Mouse (Mus musculus) cerebellum, postnatal 25 days (tissue): ENCODE data around the gene Ghrh.
A peak's percentile ranks its signal among the peaks of the same experiment; 100 is the strongest.

Source experiments
- DNase-seq, 2 experiments: peaks; one replicate each; pipeline ENCODE4 v3.0.0; 2021; ENCODE audit warnings: mixed read lengths in 2 of 2

Ghrh gene

GRCm38 (mm10) chr2:157306091-157307032 is 40.9 kb downstream of the Ghrh start:
- DNase-seq = no peak

GRCm38 (mm10) chr2:157303096-157303495 is 44.2 kb downstream of the Ghrh start:
- no peak for DNase-seq

- no peak for DNase-seq
Measured at GRCm38 (mm10) chr2:157300051-157300450, 47.3 kb downstream of the Ghrh start.

GRCm38 (mm10) chr2:157296105-157296689 is 51.1 kb downstream of the Ghrh start:
- DNase-seq = no peak

GRCm38 (mm10) chr2:157292093-157292492 is 55.2 kb downstream of the Ghrh start:
- DNase-seq = peak; percentile 67 to 82

GRCm38 (mm10) chr2:157288996-157289395 is 58.3 kb downstream of the Ghrh start:
- DNase-seq = no peak

GRCm38 (mm10) chr2:157287542-157287941 is 59.8 kb downstream of the Ghrh start:
- DNase-seq = peak; percentile 50 to 69

- no peak for DNase-seq
Measured at GRCm38 (mm10) chr2:157283321-157283720, 64.0 kb downstream of the Ghrh start.
